Mouse (Mus musculus): ENCODE results near the gene Gm8300.
"Not testable (repeated sequence)": the region's sequence is repeated elsewhere in the genome, so short reads cannot be mapped to it uniquely, and the experiment has no call there.

The Gm8300 gene

DNA sequence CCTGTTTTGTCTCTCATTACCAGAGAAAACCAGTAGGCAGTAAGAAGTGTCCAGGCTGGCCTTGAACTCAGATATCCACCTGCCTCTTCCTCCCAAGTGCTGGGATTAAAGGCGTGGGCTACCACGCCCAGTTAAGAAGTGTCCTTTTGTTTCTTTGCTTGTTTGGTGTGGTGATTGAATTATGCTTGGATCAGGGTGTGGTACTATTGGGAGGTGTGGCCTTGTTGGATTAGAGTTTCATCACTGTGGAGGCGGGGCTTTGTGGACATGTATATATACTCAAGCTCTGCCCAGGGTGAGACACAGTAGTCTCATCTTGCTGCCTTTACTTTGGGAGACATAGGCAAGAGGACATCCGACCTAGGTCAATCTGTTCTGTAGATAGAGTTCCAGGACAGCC, at the start of gene Gm8300:
Gene Gm8300, plus strand, starts transcription at position 301 of the 400 bp plus-strand sequence.
- not testable (repeated sequence) for DNase-seq (ENCODE audit: low read depth, low spot score)

DNA sequence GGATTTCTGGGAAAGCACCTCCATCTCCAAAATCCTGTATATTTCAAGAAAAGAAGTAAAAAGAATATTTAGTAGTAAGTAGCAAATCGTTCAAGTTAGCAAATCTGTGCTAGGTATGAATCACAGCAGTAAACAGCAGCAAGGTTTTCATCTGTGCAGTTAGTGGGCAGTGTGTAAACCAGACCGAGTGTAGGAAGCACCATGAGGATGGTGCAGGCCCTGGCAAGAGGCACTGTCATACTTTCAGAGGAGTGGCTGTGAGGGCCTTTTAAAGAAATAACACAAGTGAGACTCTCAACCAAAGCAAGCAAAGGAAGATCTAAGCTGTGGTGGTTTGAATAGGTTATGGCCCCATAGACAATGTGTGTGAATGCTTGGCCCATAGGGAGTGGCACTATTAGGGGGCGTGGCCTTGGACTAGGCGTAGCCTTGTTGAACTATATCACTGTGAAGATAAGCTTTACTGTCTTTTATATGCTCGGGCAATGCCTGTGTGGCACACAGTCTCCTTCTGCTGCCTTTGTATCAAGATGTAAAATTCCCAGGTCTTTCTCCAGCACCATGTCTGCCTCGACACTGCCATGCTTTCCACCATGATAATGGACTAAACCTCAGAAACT, 49.3 kb upstream of the Gm8300 start:
- DNase-seq (ENCODE audit: low read depth, low spot score) = peak; percentile 34

DNA sequence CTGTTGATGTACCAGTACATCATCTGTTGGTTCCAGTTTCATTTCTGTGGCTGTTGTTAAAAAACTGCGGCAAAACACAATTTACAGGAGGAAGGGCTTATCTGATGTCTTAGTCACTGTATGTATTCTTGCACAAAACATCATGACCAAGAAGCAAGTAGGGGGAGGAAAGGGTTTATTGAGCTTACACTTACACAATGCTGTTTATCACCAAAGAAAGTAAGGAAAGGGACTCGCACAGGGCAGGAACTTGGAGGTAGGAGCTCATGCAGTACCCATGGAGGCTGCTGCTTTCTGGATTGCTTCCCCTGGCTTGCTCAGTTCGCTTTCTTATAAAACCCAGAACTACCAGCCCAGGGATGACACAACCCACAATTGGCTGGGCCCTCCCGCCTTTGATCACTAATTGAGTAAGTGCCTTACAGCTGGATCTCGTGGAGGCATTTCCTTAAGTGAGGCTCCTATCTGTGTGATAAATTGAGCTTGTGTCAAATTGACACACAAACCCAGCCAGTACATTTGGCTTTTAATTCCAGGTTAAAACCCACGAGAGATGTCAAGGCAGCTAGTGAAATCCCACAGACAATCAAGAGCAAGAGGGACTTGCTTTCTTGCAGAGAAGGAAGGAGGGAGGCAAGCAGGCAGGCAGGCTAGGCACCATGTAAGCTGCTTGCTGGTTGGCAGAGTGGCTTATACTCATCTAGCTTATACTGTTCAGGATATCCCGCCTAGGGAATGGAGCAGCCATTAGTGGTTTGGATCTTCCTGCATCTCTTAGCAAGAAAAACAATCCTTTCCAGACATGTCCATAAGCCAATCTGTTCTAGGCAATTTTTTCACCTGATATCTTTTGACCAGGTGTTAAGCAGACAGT, 43.6 kb upstream of the Gm8300 start:
- no peak for DNase-seq (ENCODE audit: low read depth, low spot score)

DNA sequence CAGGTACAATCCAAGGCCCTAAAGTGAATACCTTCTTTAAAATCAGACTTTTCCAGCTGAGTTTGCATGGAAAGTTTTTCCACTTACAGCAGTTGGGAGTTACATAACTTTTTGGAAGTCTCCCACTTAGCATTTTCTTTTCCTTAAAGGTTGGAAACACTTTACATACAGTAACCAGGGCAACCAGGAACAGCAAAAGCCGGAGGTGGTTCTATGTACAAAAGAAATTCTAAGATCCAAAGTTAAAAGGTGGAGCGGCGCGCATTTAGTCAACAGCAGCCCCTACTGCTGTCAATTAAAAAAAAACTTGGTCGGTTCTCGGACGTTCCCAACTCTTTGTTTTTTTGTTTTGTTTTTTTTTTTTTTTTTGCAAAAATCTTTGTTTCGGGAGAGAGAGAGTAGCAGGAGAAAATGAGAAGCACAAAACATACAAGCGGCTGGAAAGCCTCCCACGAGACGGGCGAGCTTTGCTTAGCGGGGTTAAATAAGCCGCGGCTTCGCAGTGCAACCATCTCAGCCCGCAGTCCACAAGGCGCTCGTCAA, 42.6 kb upstream of the Gm8300 start:
- no peak for DNase-seq (ENCODE audit: low read depth, low spot score)

DNA sequence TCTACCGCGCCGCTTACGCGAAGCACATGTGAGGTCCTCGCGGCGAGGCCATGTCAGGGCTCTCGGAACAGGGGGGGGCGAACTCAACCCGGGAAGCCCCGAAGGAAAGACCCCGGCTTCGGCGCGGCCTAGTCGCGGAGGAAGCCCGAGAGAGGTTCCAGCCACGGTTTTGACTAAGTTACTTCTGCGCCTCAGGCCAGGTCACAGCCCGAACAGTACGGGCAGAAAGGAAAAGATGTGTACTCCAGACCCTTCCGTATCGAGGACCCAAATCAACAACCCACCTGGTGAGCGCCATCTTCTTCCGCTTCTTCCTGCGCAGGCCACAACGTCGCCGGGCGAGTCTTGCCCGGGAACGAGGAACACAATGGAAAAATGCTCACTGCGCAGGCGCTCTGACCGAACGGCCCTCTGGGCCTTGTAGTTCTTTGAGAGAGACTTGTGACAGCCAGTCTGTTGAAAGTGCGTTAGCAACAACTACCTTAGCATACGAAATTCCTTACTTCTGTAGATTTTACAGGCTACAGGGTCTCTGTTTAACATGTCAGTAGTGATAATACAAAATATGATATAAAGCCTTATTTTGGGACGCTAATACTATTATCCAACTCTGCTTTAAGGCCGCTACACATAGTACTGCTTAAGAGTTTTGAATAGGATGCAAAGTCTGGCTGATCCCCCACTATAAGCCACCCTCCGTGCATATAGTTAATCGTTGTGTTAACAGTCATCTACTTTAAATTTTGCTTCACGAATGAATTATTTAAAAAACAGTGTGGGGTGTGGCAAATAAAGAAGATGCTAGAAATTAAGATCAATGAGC, 41.9 kb upstream of the Gm8300 start, which contains the start of gene Snw1:
Gene Snw1, minus strand, starts transcription at position 311 of the 823 bp plus-strand sequence.
- DNase-seq (ENCODE audit: low read depth, low spot score) = peak; percentile 97

DNA sequence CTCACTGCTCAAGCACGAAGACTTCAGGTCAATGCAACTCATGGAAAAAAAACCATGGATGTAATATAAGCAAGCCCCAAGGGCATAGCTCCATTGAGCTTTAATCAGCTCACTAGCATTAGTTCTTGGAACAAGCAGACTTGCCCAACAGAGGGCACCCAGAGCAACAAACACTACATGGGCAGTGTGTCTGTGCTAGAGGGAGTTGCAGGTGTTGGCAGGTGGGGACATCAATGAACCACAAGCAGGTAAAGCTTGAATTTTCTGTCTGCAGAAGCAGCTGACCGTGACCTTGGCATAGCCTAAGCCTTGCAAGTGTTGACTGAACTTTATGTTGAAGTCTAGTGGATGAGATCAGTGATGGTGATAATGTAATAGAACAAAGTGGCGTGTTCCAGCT, 39.4 kb upstream of the Gm8300 start:
- peak; percentile 18 for DNase-seq (ENCODE audit: low read depth, low spot score)

DNA sequence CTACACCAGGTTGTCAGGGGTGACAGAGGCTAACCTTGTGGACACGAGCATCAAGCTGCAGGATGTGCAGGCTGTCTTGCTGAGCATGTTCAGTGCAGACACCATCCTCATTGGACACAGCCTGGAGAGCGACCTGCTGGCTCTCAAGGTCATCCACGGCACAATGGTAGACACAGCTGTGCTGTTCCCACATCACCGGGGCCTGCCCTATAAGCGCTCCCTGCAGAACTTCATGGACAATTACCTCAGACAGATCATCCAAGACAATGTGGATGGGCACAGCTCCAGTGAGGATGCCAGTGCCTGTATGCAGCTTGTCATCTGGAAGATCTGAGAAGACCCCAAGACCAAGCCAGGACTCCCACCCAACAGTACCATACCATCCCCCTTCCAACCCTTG, 31.6 kb upstream of the Gm8300 start:
- not testable (repeated sequence) for DNase-seq (ENCODE audit: low read depth, low spot score)

DNA sequence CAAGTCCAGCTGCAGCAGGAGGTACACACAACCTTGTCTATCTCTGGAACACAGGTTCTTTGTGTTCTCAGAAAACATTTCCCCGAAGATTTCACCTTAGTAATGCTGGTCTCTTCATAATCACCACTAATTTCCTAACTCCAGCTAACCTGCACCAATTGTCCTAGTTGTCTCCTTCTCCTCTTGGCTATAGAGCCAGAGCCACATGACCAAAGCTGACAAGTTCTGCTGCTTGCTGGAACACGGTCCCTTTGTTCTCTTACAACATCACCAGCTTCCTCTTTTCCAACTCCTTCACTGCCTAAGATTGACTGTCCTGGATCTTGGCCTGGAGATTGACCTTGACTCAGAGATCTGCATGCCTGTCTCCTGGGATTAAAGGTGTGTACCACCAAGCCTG, 25.4 kb upstream of the Gm8300 start:
- DNase-seq (ENCODE audit: low read depth, low spot score) = not testable (repeated sequence)

DNA sequence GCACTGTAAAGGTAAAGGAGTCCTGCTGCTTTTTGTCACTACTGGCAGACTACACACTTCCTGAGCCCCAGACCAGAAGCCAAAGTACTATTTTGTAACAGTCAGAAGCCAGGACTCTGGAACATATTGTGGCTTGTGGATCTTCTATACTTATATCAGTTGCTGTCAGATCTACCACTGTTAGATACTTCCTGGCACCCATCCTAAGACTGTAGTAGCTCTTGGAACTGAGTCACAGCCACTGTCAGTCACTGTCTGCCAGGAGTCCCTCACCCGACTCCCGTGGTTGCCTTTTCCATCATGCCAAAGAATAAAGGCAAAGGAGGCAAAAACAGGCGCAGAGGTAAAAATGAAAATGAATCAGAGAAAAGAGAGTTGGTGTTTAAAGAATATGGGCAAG, 19.7 kb upstream of the Gm8300 start, which contains the start of gene Gm5788:
Gene Gm5788, plus strand, starts transcription at position 301 of the 400 bp plus-strand sequence.
- not testable (repeated sequence) for DNase-seq (ENCODE audit: low read depth, low spot score)

DNA sequence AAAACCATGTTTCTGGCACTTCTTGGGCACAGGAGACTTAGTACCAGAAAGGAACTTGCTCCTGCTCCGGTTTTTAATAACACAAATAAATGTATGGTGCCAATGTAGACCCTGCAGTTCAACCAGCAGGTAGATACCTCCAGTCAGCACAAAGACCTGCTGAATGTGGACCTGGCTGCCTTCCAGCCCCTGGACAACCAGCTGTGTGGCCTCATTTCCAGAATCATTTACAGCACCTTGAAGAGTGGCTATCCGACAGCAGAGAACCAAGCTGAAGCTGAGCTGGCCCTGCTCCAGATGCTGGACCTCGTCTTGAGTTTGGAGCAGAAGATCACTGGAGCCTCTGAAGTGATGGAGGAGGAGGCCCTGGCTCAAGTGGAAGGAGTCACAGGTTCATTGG, 5.5 kb downstream of the Gm8300 start:
- not testable (repeated sequence) for DNase-seq (ENCODE audit: low read depth, low spot score)

DNA sequence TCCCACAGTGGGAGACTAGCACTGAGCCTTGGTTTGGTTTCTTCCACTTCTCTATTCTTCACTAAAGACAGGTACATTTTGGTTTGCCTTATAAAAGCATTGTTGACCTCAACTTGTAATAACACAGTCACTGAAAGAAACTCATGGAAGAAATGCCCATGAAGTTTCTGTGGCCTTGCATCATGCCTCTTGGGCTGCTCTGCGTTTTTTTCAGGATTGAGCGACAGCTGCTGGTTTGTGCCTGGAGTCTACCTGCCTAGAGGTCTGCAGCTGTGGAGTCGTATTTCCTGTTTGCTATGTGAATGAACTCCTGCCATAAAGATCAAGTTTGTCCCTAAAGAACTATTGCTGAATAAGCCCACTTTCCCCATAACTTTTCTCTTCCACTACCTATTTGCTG, 29.8 kb downstream of the Gm8300 start:
- no peak for DNase-seq (ENCODE audit: low read depth, low spot score)

DNA sequence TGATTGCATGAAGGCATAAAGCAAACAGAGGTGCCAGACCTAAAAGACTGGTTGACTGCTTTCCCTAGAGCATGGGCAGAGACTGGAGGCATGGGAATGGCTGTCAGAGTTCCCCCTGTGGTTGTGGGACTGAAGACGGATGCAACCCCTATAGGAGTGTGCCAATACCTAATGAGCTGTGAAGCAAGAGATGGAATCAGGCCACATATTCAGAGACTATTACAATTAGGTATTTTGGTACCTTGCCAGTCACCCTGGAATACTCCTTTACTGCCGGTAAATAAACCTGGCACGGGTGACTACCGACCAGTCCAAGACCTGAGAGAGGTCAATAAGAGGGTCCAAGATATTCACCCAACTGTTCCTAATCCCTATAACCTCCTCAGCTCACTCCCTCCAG, 36.5 kb downstream of the Gm8300 start:
- not testable (repeated sequence) for DNase-seq (ENCODE audit: low read depth, low spot score)

Measured in ES-CJ7 (cell line).